Mouse (Mus musculus): Measurements from ENCODE around the gene Ndst2.
A peak's percentile ranks its signal among the peaks of the same experiment; 100 is the strongest.
"Not testable (repeated sequence)": the region's sequence is repeated elsewhere in the genome, so short reads cannot be mapped to it uniquely, and the experiment has no call there.

Gene Ndst2

DNA sequence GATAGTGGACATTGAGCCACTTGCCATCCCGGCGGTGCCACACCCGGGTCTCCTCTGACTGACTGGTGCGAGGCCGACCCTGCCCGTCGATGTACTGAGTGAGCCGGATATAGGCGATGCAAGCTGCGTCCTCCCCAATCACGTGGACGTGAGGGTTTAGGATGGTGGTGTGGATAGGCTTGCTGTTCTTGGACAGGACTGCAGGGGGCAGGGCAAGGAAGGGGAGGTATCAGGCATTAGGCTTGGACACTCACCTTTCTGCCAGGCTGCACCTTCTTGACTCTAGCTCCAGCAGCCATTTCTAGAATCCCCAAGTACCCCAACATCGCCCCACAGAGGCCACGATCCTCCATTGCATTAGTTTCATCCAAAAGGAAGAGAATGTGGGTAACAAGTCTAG is 2.9 kb upstream of the Ndst2 start:
- DNase-seq (ENCODE audit: low read depth), result peak; percentile 42

DNA sequence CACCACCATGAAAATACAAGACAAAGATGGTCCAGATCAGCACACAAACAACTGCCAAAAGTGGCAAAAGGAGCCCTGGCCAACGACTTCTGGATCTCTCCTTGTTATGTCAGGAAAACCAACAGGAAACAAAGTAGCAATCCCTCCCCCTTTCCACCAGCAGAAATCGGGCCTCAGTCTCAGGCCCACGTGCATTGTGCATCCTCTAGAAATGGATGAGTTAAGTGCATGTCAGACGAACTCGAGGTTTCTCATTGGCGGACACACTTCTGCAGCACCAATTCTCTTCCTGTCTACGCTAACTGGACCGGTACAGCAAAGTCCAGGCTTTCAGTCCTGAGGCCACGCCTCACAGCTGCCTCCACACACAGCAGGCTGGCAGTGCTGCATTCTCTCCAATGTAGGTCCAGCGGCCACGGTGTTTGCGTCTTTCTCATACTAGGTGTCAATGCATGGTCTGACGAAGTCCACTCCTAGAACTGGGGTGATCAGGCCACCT is 1.6 kb upstream of the Ndst2 start:
- no peak for DNase-seq (ENCODE audit: low read depth)

DNA sequence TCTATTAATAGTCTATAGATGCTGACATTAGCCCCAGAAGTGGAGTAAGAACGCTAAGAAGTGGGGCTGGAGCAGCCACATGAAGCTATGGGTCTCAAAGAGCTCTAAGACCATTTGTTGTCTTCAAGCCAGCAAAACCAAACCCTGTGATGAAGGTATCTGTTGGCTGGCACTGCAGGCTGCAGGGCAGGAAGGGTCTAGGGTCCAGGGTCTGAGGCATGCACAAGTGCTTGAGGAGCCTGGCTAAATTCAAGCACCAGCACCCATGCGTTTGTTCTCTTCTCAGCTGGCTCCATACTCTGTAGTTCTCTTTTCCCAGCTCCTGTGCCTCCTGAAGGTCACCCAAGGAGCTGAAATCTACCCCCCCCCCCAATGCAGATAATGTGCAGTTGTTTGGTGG is 690 bp upstream of the Ndst2 start:
- DNase-seq (ENCODE audit: low read depth), result no peak

DNA sequence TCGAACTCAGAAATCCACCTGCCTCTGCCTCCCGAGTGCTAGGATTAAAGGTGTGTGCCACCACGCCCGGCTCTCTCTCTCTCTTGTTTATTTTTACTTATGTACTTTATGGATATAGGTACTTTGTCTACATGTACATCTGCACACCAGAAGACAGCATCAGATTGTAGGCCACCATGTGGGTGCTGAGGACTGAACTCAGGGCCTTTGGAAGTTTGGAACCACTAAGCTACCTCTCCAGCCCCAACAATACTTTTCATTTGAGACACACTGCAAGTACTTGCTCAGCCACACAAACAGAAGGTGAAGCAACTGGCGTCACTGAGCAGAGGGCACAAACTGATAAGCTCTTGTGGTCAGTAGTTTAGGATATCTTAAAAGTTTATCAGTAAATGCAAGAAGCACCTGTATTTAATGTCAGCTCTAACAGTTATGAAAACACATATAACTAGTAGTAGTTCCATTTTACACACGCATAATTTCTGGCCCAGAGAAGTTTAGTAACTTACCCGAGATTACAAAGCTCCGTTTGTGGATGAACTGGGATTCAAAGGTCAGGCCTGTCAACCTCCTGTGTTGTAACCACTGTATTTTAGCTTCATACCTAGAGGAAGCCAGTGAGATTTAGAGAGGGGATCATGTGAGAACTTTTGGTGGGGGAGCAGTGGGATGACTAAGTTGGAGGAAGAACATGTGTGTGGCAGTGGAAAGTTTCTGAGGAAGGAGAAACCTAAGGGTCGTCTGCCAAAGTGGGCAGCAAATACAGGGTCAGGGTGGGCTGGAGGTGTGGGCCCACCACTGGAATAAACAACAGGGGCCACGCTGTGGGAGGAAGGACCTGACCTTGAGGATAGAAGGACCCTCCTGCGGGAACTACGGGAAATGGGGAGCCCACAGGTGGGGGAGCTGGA is 1.1 kb downstream of the Ndst2 start:
- peak; percentile 46 for DNase-seq (ENCODE audit: low read depth)

DNA sequence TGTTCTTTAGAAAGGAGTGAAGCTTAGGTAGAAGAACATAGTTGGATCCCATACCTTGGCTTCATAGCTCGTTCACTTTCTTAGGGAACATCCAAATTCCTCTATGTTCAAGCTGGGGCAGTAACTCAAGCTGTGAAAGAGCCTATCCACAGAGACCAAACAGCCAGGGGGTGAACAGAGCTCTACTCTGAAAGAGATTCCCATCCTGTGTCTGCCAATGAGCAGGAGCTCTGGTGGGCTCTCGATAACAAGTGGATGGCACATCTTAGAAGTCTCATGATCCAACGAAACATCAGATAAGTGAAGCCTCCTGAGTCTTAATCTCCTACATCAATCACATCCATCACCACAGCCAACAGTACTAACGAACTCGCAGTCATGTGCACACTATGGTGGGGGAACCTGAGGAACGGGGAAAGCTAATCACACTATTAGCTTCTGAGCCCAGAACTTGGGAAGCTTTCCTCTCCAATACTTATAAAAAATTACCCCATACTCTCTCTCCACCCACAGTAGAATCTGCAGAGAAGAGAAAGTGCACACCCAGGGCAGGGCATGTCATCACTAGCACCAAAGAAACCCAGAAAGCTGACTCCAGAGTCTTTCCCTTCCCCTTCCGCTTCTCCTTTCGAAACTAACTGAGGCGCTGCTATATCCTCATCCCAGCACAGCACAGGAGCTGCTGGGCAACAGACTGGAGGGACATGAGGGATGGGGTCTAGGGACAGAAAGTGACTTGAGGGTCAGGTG is 3.3 kb downstream of the Ndst2 start:
- DNase-seq (ENCODE audit: low read depth), result no peak

DNA sequence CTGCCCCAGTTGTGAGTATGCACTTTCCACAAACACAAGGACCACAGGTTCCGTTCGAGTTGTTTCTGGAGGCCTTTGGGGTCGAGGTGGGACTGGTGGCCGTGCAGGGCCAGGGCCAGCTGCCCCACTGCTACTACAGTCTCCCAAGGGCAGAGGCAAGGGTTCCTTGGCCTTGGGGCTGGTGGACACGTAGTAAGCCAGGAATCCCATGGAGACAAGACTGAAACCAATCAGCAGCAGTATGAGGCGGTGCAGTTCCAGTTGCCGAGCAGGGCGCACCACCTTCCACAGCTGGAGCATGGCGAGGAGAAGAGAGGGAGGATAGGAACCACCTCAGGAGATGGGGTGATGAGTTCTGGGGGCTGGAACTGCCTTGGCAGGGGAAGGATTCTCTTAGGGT is 4.5 kb downstream of the Ndst2 start:
- DNase-seq (ENCODE audit: low read depth), result no peak

DNA sequence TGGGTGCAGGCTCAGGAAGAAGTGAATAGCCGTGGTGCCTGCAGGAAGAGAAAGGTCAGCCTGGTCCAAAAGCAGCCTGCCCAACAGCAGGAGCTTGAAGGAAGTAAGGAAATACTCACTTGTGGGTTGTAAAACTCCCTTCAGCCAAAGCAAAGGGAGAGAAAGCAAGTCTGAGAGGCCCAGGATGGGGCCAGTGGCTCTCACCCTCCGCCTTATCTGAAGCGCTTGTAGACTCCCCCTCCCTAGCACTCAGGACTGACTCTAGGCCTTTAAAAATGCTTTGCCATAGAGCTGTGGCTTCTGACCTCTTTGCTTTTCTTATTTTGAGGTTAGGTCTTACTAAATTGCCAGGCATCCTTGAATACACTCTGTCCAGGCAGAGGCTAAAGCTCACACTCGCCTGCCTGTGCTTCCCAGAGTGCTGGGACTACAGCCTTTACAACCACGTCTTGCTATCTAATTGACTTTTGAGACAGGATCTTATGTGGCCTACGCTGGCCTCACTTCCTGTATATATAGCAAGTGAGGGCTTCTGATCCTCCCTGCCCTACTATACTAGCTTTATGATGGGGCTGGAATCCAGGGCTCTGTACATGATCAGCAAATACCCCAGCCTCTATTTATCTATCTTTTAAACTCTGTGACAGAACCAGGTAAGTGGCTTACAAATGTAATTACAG is 8.6 kb downstream of the Ndst2 start:
- no peak for DNase-seq (ENCODE audit: low read depth)

DNA sequence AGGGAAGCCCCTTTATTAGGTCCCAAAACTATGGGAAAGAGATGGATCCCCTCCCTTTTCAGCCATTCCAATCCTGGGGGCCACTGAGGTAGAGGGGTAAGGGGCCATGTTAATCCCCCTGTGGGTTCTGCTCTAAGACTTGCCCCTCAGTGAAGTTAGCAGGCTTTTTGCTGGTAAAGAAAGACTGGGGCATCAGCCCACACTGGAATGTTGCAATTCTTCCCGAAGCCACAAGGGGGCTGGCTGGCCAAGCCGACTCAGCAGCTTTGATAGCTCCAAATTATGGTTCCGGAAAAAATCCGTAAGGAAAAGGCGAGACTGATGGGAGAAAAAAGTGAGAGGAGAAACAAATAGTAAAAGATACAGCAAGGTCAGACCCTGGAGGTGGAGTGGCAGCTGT is 10.3 kb downstream of the Ndst2 start:
- DNase-seq (ENCODE audit: low read depth), result no peak

DNA sequence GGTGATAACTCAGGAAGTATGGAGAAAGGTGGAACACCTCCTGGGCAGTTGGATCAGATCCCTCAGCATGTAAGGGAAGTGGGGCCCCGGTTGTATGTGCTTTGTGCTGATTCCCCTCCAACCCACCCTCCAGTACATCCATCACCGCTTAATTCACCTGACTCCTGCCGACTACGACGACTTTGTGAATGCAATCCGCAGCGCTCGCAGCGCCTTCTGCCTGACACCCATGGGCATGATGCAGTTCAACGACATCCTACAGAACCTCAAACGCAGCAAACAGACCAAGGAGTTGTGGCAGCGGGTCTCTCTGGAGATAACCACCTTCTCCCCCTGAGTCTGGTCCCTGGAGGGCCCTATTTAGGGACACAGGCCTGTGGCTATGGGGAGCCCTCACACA is 11.4 kb downstream of the Ndst2 start:
- no peak for DNase-seq (ENCODE audit: low read depth)

DNA sequence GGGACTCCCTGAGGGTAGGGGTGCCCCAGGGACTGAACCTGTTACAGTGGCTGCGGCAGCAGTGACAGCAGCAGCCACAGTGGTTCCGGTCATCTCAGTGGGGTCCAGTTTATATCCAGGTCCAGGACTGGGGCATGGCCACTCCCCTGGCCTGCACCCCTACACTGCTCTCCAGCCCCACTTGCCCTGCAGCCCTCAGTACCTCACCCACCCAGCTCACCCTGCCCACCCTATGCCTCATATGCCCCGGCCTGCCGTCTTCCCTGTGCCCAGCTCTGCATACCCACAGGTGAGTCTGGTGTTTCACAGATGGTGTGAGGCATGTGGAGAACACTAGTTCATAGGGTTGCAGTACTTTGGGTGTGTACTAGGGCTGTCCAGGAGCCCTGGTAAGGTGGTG is 13.0 kb downstream of the Ndst2 start:
- DNase-seq (ENCODE audit: low read depth), result no peak

DNA sequence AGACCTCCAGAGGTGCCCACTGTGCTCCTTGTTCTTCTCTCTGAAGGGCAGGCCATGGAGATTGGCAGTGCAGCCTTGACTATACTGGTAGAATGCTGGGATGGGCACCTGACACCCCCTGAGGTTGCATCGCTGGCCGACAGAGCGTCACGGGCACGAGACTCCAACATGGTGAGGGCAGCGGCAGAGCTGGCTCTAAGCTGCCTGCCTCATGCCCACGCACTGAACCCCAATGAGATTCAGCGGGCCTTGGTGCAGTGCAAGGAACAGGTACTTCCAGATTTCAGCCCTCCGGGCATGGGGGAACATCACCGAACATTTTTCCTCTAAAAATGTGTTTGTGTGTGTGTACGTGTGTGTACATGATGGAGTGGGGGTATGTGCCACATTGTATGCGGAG is 14.6 kb downstream of the Ndst2 start:
- DNase-seq (ENCODE audit: low read depth), result no peak

DNA sequence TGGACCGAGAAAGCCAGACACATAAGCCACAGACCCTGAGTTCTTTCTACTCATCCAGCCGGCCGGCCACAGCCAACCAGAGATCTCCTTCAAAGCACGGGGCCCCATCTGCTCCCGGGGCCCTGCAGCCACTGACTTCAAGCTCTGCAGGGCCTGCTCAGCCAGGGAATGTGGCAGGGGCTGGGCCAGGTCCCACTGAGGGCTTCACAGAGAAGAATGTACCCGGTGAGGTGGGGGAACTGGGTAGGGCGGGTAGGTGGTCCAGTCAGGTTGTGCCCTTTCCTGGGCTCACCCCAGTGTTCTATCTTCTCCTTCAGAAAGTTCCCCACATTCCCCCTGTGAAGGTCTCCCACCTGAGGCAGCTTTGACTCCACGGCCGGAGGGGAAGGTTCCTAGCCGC is 15.9 kb downstream of the Ndst2 start:
- DNase-seq (ENCODE audit: low read depth), result no peak

DNA sequence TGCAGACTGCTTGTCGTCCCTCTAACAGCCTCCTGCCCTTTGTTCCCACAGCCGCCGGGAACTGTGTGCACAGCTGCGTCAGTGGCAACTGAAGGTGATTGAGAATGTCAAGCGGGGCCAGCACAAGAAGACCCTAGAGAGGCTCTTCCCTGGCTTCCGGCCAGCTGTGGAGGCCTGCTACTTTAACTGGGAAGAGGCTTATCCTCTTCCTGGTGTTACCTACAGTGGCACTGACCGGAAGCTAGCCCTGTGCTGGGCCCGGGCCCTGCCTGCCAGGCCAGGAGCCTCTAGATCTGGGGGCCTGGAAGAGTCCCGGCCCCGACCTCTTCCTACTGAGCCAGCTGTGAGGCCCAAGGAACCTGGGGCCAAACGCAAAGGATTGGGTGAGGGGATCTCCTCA is 20.5 kb downstream of the Ndst2 start:
- no peak for DNase-seq (ENCODE audit: low read depth)

DNA sequence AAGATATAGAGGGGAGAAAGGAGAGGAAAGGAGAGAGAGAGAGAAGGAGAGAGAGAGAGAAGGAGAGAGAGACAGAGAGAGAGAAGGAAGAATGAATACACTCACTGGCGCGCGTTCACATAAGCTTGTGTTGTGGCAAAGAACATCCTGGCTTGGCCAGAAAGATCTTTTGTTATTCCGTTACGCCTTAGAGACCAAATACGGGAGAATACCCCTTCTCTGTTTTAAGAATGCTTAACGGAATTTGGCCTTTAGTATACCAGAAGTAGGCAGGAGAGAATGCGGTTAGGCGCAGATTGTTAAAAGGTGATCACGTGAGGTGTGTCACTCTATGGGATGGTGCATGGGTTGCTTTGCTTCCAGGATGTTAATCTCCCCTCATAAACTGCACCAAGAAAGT is 26.1 kb downstream of the Ndst2 start:
- DNase-seq (ENCODE audit: low read depth), result no peak

DNA sequence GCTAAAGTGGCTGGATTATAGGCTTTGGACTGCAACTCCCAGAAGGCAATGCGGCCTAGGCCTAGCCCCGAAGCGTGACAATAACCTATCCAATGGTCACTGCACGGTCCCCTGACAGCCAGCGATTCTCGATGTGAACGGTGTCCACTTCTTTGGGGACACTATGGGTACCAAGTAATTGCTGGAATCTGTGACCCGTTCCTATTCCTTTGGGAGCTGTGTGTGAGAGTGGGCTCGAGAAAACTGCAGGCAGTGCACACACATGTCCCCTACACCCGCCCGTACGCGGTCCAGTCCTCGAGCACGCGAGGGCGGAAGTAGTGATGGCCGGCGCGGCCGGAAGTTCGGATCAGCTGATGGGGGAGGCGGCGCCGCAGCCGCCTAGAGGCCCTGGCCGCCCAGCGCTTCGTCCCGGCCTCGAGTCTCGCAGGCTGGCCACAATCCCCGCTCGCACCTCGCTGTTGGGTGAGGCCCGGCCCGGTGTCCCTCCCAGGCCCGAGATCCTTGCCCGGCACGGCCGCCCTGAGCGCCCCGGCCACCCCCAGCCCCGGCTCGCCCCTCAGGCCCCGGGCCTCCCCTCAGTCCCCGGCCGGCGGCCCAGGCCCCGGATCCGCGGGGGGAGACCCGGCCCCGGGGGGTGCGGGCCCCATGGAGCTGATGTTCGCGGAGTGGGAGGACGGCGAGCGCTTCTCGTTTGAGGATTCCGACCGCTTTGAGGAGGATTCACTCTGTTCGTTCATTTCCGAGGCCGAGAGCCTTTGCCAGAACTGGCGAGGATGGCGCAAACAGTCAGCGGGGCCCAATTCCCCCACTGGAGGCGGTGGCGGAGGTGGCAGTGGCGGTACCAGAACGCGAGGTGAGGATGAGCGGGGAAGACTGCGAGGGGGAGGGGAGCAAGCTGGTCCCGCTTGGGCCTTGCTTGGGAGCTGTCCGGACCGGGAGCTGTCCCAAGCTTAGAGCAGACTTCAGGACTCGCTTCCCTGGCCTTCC is 26.9 kb downstream of the Ndst2 start, which contains the start of gene Zswim8:
Gene Zswim8, plus strand, starts transcription at position 352 of the 990 bp plus-strand sequence.
- DNase-seq (ENCODE audit: low read depth), result peak; percentile 66

DNA sequence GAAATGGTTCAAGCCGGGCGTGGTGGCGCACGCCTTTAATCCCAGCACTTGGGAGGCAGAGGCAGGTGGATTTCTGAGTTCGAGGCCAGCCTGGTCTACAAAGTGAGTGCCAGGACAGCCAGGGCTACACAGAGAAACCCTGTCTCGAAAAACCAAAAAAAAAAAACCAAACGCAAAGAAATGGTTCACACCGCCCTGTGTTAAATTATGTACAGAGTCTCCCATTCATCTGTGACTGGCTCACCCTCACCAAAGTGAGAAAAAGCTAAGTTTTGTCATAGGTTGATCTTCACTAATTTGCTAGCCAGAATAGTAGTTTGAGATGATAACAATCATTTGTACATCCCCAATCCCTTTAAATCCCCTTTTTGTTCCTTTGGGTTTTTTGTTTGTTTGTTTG is 30.9 kb downstream of the Ndst2 start:
- not testable (repeated sequence) for DNase-seq (ENCODE audit: low read depth)

DNA sequence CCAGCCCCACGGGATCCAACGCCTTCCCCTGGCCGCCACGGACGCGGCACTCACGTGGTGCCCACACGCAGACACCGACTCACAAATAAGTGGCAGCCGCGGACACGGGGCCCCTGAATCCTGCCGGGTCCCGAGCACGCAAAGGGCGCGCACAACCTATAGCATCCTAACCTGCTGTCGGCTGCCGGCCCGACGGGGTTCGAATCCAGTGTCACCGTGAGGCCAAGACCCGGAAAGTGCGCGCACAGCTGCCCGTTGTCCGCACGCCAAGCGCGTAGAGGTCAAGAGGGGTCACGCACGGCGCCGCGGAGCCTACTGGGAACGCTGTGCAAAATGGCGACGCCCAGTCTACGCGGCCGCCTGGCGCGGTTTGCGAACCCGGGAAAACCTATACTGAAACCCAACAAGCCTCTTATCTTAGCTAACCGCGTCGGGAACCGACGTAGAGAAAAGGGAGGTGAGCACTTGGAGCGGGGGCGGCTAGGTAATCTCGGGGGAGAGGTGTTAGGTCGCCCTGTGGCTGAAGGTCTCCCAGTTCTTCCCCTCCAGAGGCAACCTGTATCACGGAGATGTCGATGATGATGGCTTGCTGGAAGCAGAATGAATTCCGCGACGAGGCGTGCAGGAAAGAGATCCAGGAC is 31.5 kb downstream of the Ndst2 start, which contains the start of gene Chchd1:
Gene Chchd1, plus strand, starts transcription at position 266 of the 641 bp plus-strand sequence.
- DNase-seq (ENCODE audit: low read depth), result peak; percentile 65

DNA sequence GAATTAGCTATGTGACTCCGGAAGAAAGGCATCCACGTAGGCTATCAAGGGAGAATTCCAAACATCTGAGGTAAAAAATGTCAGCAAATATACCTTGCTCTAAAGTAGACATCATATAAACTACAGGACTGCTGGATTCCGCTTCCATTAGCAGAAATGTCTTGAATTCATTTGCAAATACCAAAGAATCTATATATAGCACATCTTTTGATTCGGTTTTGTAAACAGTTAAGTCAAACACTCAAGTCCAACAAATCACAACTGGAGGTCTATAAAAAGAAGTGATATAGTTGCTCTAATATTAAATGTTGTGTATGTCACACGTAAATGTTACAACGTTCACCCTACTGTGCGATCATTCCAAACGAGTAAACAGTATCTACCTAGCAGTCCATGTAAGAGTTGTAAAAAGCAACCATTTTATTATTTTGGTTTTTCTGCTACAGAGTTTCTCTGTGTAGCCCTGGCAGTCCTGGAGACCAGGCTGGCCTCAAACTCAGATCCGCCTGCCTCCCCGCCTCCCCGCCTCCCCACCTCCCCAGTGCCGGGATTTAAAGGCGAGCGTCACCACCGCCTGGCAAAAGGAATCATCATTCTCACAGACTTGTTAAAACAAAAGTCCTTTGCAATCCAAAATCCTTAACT is 32.1 kb downstream of the Ndst2 start:
- no peak for DNase-seq (ENCODE audit: low read depth)

DNA sequence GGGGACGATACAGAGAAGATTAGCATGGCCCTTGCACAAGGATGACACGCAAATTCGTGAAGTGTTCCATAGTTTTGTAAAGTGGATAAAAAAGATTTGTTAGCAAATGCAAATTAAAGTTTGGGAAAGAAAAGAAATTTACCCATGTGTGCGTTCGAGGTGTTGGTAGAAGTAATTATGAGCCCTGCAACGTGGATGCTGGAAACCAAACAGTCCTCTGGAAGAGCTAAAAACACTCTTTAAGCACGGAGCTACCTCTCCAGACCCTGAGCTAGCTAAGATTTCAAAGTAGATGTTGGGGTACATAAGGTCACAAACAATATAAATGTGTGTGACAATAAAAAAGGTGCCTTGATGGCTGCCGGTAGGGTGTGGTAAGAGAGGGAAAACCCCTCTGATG is 32.8 kb downstream of the Ndst2 start:
- no peak for DNase-seq (ENCODE audit: low read depth)

DNA sequence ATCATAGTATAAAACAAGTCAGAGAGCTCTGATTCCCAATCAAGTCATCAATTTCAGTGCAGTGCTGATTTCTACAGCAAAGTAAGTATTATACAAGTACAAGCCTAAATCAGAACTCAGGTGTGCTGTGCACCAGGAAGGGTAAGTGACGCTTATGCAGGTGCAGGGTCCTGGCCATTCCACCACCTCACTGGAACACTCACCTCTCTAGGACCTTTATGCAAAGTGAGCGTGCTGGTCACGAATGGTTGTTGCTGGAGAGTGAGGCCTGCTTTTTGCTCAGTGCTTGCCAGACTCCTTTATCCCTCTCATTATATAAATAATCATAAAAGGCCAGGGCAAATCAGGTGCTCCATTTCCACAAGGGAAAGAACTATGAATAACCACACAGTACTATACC is 34.0 kb downstream of the Ndst2 start:
- DNase-seq (ENCODE audit: low read depth), result no peak
